Mouse (Mus musculus) gastrocnemius, adult 2 months (tissue): ENCODE measurements at regions not wholly inside any gene's neighbourhood (a gene's known extent, or its start where the extent isn't known, plus 50 kb on each side); places are given as distances from the start of the nearest gene placed in this dataset.
"Not testable (repeated sequence)": the region's sequence is repeated elsewhere in the genome, so short reads cannot be mapped to it uniquely, and the experiment has no call there.

Experiments used
- DNase-seq: peaks from one replicate; pipeline ENCODE4 v3.0.0; 2022
- H3K27ac ChIP-seq: fragments of 200-600 bp; 2 replicates; pipeline ENCODE4 v1.8.1; 2022; ENCODE audit warnings: mild to moderate bottlenecking
- H3K4me3 ChIP-seq: fragments of 200-600 bp; 2 replicates; pipeline ENCODE4 v1.8.1; 2022; ENCODE audit warnings: mild to moderate bottlenecking, moderate library complexity
- CTCF ChIP-seq: fragments of 200-600 bp; IDR thresholded peaks from 2 replicates; pipeline ENCODE4 v1.8.1; 2022; ENCODE audit warnings: antibody characterized with exemption, mild to moderate bottlenecking, moderate library complexity
- intact Hi-C: fragments of 180-260 bp; cut with DNase I; formaldehyde crosslinking; loops from one replicate; pipeline ENCODE4 v1.15.1; 2025

- Histone ChIP-seq H3K27ac (no peak overlapping the region), H3K4me3 (no peak overlapping the region)
- no peak for DNase-seq
- TF ChIP-seq CTCF: no peak
- intact Hi-C loops: no loop called here
Measured at GRCm38 (mm10) chr5:26622116-26622515, 194.9 kb upstream of the Dpp6 start.

- no peak overlapping the region for H3K27ac ChIP-seq
- intact Hi-C loops: no loop called here
- no peak for DNase-seq
- no peak overlapping the region for H3K4me3 ChIP-seq
- TF ChIP-seq CTCF: no peak
Measured at GRCm38 (mm10) chr5:26671478-26671877, 145.5 kb upstream of the Dpp6 start.

GRCm38 (mm10) chr5:26689775-26690174 is 127.2 kb upstream of the Dpp6 start:
- H3K27ac ChIP-seq: no peak overlapping the region
- DNase-seq: no peak
- no peak for TF ChIP-seq CTCF
- intact Hi-C loops: no loop called here
- no peak overlapping the region for H3K4me3 ChIP-seq

- TF ChIP-seq CTCF: no peak
- H3K27ac ChIP-seq: no peak overlapping the region
- no peak overlapping the region for H3K4me3 ChIP-seq
- intact Hi-C loops: no loop called here
- no peak for DNase-seq
Measured at GRCm38 (mm10) chr5:26691121-26691520, 125.9 kb upstream of the Dpp6 start.

GRCm38 (mm10) chr5:26692013-26692412 is 125.0 kb upstream of the Dpp6 start:
- TF ChIP-seq CTCF: no peak

GRCm38 (mm10) chr5:26703621-26704020 is 113.4 kb upstream of the Dpp6 start:
- intact Hi-C loops, H3K27ac ChIP-seq, DNase-seq: not testable (repeated sequence)

More at GRCm38 (mm10) chr5:26692013-26692412, 125.0 kb upstream of the Dpp6 start:
- Histone ChIP-seq H3K4me3 (no peak overlapping the region), H3K27ac (no peak overlapping the region)
- intact Hi-C loops: no loop called here
- DNase-seq: no peak

GRCm38 (mm10) chr5:26707661-26708060 is 109.3 kb upstream of the Dpp6 start:
- no peak for TF ChIP-seq CTCF
- intact Hi-C loops: no loop called here
- Histone ChIP-seq H3K27ac (no peak overlapping the region), H3K4me3 (no peak overlapping the region)
- DNase-seq: no peak

More at GRCm38 (mm10) chr5:26703621-26704020, 113.4 kb upstream of the Dpp6 start:
- H3K4me3 ChIP-seq: not testable (repeated sequence)

- intact Hi-C loops: no loop called here
- no peak overlapping the region for H3K27ac ChIP-seq
- H3K4me3 ChIP-seq: no peak overlapping the region
- TF ChIP-seq CTCF: no peak
- DNase-seq: no peak
Measured at GRCm38 (mm10) chr5:26724491-26724890, 92.5 kb upstream of the Dpp6 start.

GRCm38 (mm10) chr5:26725953-26726352 is 91.0 kb upstream of the Dpp6 start:
- DNase-seq: no peak
- intact Hi-C loops: no loop called here
- no peak overlapping the region for H3K4me3 ChIP-seq
- H3K27ac ChIP-seq: no peak overlapping the region
- TF ChIP-seq CTCF: no peak

- intact Hi-C loops, DNase-seq, H3K4me3 ChIP-seq, H3K27ac ChIP-seq: not testable (repeated sequence)
Measured at GRCm38 (mm10) chr5:26751196-26751595, 65.8 kb upstream of the Dpp6 start.

- DNase-seq, H3K27ac ChIP-seq, H3K4me3 ChIP-seq, intact Hi-C loops: not testable (repeated sequence)
Measured at GRCm38 (mm10) chr5:26751601-26752305, 65.2 kb upstream of the Dpp6 start.

GRCm38 (mm10) chr5:26754129-26754528 is 62.9 kb upstream of the Dpp6 start:
- H3K27ac ChIP-seq, H3K4me3 ChIP-seq, DNase-seq, intact Hi-C loops: not testable (repeated sequence)
